Mouse (Mus musculus) layer of hippocampus, postnatal 14 days (tissue): ENCODE results near the gene Nrxn2. TPM values are rescaled to one million over a fixed set of nuclear protein-coding genes. Genes with fewer than 3 reads are reported as not detected.

ENCODE experiments used
- DNase-seq, 2 experiments: peaks; one replicate each; pipeline ENCODE4 v3.0.0; 2021 to 2022; ENCODE audit warnings: low spot score in 2 of 2, mixed read lengths in 1 of 2
- total RNA-seq, 2 experiments: library from RNA; stranded (reverse); gene quantifications; 2 replicates each; pipeline ENCODE4 v1.2.3; 2021

Nrxn2 gene
- total RNA-seq, 2 experiments from 2014 or later, result 549 to 577 TPM

- DNase-seq, result no peak
Measured at GRCm38 (mm10) chr19:6513389-6514139, 95.0 kb downstream of the Nrxn2 start.

DNA sequence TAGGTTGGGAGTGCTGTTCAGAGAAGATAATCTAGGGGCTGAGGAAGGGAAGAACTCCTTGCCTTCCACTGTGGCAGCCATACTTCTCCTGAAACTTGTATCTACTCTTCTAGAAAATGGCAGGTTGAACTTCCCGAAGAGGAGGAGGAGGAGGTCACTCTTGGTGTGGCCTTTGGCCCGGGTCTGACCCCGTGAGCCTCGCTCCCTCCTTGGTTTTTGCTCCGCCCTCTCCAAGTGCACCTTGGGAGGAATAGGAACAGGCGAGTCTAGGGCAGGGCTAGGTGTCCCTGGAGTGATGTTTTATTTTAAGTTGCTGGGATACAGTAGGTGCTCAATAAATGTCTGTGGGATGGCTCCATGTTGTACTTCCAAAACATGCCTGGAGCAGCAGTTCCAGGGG, 96.4 kb downstream of the Nrxn2 start:
- DNase-seq, result no peak

DNA sequence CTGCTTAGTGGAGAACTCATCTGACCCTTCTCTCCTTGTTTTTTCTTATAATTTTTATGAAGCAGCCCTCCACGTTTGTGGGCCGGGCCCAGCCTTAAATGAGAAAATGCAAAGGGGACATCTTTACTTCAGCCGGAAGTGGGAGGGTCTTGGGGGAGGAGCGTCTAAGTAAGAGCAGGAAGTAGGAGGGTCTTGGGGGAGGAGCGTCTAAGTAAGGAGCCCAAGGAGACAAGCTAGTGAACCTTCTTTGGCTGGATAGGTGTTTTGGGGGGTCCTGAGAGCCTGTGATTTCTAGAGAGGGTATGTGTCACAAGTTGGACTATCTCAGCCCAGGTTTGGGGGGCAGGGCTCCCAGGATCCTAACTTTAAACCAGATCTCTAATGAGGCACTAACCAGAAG, 96.9 kb downstream of the Nrxn2 start:
- DNase-seq, result no peak

GRCm38 (mm10) chr19:6516153-6516552, 97.6 kb downstream of the Nrxn2 start:
- no peak for DNase-seq

DNA sequence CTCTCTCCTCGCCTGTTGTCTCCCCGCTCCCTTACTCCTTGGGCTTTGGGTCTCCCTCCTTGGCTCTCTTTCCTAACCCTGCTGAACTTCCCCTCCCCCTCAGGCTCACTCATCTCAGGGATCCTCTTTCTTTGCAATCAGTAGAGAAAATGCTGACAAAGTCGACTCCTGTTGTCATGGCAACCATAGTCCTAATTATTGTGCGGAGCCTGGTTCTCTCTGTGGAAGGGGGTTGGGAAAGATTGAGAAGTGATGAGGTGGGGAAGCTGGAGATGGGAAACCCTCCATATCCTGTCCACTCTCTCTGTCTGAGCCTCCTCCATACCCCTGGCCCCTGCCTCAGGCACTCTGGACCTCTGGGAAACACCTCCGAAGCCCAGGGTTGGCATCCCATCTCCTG, 100.1 kb downstream of the Nrxn2 start:
- DNase-seq, result no peak

DNA sequence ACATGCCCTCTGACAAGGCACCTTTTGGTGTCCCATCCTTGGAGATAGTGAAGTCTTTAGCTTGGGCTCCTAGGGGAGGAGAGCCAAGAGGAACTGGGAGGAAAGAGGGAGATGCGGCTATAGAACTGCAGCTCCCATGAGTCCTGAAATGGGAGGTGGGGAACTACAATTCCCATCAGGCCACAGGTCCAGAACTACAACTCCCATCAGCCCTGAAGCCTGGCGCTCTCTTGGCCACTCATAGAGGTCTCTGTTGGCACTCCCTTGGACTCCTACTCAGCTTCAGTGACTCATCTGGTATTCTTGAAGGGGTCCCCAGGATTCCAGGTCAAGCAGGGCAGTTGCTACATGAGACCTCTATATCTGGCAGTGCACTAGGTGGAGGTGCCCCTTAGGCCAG, 101.0 kb downstream of the Nrxn2 start:
- no peak for DNase-seq

DNA sequence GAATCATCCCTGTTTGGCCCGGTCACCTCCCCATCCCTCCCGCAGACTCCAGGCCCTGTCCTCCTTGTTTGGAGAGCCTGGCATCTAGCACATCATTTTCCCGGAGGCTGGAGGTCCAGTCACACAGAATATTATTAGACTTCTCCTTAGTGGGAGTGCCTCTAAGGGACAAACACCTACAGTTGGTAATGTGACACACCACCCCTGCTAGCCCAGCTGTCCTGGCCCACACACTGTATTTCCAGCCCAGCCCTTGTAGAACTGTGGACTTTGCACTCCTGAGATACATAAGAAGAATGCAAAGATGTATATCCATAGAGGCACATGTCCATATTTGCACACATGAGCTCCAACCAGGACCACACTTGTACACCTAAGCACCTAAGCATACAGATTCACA, 103.1 kb downstream of the Nrxn2 start:
- DNase-seq, result no peak

- no peak for DNase-seq
Measured at GRCm38 (mm10) chr19:6522289-6522688, 103.8 kb downstream of the Nrxn2 start.

DNA sequence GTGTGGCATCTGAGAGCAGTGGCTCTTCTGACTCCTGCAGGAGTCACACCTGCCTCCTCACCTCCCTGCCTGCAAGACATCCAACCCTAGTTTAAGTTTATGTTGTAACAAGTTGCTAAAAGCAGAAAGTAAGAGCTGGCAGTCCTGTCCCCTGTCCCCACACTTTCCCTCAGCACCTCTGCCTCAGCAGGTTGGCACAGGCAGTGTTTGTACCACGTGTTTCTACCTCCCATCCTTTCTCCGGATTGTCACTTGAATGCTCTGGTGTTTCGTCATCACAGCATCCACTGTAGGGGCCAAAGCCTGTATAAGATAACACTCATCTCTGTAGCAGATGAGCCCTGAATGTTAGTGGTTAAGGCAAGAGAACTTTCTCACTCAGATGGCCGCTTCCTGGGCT, 106.5 kb downstream of the Nrxn2 start:
- no peak for DNase-seq

DNA sequence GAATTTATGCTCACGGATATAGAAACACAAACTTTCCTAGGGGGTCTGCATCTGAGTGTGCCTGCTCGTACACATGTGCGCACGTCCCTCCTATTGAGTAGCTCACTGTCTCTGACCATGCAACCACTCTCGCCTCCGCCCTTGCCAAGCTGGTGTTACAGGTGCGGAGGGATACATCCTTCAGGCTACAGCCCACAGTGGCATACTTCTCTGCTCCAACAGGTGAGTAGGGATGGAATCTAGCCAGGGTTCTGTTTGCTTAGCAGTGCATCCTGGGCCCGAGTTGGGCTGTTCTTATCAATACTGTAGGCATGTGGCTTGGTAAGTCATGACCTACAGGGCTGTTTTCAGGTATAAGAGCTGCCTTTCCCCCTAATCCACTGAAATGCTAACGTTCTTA, 107.5 kb downstream of the Nrxn2 start:
- DNase-seq, result no peak

GRCm38 (mm10) chr19:6527439-6527838, 108.9 kb downstream of the Nrxn2 start:
- DNase-seq, result no peak

DNA sequence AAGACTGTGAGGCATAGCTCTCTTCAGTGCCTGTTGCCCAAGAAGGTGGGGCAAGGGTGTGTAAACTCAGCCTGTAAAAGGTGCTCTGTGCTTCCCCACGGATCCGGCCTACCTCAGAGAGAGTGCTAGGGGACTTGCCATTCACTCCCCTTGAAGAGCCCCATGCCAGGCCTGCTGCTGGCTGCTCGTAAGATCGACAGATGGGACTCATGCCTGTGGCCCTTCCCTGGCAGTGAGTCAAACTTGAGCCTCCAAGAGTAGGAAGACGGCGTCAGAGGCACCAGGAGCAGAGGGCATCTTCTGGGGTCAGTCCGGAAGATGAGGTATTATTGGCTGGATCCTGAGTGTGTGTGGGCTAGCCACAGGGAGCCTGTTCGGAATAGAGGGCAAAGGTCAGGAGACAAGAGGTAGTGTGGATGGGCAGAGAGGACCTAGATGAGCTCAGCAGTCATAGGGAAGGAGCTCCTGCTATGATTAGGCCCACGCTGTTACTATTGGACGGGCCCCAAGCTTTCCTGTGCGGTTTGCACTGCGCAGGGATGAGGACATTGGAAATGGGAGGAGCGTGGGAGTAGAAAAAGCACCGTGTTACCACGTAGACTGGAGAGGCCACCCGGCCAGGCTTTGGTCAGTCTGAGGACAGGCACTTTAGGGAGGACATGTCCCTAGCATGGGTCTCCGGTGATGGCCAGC, 109.5 kb downstream of the Nrxn2 start:
- no peak for DNase-seq

GRCm38 (mm10) chr19:6529265-6529985, 110.9 kb downstream of the Nrxn2 start:
- no peak for DNase-seq

DNA sequence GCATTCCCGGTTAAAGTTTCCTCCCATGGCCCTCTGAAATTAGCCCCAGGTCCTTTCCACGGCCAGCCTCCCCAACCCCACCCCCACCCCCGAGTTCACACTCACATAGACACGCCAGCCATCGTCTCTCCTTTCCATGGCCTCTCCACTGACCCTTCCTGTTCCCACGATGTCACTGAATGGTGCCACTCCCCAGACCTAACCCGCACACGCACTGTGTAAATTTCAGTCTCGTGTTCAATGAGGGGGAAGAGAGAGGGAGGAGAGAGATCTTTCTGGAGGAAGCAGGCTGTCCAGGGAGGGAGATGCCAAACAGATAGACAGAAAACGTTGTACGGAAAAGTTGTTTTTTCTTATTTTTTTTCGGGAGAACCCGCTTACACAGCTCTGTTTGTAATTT, 111.8 kb downstream of the Nrxn2 start:
- no peak for DNase-seq

GRCm38 (mm10) chr19:6531011-6531631, 112.6 kb downstream of the Nrxn2 start:
- no peak for DNase-seq

DNA sequence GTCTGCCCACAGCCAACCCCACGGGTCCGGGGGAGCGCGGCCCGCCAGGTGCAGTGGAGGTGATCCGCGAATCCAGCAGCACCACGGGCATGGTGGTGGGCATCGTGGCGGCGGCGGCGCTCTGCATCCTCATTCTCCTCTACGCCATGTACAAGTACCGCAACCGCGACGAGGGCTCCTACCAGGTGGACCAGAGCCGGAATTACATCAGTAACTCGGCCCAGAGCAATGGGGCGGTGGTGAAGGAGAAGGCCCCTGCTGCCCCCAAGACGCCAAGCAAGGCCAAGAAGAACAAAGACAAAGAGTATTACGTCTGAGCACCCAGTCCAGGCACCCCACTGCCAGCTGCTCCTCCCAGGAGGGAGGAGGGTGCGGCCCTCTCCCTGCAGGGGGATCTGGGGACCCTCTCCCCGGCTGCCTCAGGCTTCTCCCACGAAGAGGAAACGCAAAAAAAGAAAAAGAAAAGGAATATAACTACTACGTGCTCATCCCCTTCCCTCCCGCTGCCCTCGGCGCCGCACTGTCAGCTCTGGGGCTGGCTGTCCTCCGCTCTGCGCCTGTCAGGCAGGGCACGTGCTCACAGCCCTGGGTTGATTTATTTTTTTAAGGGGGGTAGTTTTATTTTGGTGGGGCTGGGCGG, 113.4 kb downstream of the Nrxn2 start:
- DNase-seq, result no peak

- DNase-seq, result no peak
Measured at GRCm38 (mm10) chr19:6532656-6533055, 114.1 kb downstream of the Nrxn2 start.

DNA sequence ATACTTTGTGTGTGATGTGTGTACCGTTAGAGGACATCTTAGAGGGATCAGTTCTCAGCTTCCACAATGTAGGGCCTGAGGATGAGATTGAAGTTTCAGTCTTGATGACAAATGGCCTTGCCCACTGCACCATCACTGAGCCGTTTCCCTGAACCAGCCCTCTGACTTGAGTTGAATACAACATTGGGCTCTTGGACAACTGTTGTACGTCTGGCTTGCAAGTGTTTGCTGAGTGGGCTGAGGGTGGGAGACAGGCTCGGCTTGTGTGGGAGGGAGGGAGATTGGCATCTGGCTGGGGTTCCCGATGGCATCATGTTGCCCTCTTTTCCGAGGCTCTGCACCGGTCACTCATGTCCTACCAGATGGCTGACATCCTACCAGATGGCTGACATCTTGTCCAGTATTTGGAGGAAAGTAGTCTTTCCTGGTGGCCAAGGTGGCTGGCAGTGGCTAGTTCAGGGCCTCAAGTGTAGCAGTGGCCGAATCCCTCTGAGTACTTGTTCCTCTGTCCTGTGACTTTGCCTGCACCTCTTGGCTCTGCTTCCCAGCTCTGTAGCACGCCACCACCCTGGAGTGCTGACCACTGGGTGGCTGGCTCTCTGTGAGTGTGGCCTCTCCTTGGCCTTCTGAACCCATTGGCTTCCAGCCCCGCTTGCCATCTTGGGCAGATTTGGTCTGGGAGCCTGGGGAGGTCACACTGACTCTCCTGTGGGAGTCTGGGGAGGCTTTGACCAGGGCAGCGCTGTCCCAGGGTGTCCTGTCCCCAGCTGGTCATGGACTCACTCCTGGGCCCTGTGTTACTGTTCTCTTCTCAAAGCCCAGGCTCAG, 115.0 kb downstream of the Nrxn2 start:
- DNase-seq, result no peak

DNA sequence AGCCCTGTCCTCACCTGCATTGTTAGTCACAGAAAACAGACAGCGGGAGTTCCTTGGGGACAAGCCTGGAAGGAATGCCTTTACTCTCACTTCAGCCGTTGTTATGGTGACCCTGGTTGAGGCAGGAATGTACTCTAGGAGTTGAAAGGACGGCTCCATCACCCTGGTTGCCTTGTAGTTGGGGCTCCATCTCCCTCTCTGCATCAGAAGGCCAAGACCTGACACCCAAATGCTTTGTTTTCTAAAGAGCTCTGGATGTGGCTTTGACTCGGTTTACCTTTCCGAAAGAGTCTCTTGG, 115.5 kb downstream of the Nrxn2 start:
- no peak for DNase-seq

DNA sequence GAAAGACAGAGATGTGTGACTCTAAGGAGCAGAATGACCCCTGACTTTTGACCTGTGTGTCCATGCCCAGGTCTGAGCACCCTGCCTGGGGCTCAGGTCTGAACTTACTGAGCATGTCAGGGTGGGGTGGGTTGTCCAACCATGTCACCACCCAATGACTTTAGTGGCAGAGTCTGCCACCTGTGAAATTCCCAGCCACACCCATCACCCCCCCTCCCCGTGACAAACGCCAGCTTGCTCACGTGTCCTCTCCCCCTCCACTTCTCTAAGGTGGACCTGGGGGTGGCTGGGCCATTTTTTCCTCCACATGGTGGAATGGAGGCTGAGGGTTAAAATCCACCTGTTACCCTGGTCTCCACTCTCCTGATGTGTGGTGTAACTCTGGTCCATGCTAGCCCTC, 117.7 kb downstream of the Nrxn2 start:
- DNase-seq, result no peak

GRCm38 (mm10) chr19:6536696-6537095, 118.2 kb downstream of the Nrxn2 start:
- DNase-seq, result no peak
